Comparison of ENCODE assay signal across 18 mouse cellular contexts in the genomic region with DNA sequence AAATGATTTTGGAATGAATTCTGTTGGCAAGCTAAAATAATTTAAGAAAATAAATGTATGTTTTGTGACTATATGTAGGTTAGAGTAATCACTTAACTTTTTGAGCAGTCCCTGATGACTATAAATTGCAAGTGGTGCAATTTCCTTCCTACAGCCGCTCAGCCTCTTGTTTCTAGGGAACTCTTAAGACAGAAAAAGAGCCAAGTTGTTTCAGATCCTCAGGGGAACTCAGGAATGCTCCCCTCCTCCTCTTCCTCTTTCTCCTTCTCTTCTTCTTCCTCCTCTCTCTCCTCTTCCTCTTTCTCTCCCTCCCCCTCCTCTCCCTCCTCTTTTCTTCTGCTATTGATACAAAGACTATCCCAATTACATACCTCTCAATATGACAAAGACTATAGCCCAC.
"Had no signal": no experiment of that assay in that cellular context is flagged by ENCODE, and none has a peak within 500 bp of the region (broad histone marks: within the 10 kb centered on the region; RNA-seq: fewer than 3 reads in every experiment).

No protein-coding gene starts in this region.

- H3K4me3 ChIP-seq: liver, embryonic 15.5 days; midbrain, embryonic 10.5 days; midbrain, embryonic 12.5 days; myocyte; neural tube, embryonic 13.5 days; neural tube, embryonic 15.5 days; stomach, embryonic 15.5 days had no signal

- H3K36me3 ChIP-seq: liver, embryonic 15.5 days; midbrain, embryonic 10.5 days; midbrain, embryonic 12.5 days; neural tube, embryonic 13.5 days; neural tube, embryonic 15.5 days; stomach, embryonic 15.5 days had no signal

- ATAC-seq: liver, postnatal 0 days; midbrain, embryonic 16.5 days had no signal

- H3K27me3 ChIP-seq: liver, embryonic 15.5 days; midbrain, embryonic 12.5 days; neural tube, embryonic 13.5 days; neural tube, embryonic 15.5 days; stomach, embryonic 15.5 days had no signal

- H3K4me2 ChIP-seq: liver, embryonic 15.5 days; lung, embryonic 14.5 days; midbrain, embryonic 12.5 days; neural tube, embryonic 13.5 days; neural tube, embryonic 15.5 days; stomach, embryonic 15.5 days had no signal

- DNase-seq: liver, postnatal 0 days; lung, embryonic 14.5 days; lung, postnatal 10 days; lung, postnatal 4 days; midbrain, embryonic 14.5 days; right cerebral cortex, postnatal 14 days; thymus, adult 2 months; thymus, postnatal 25 days; thymus, postnatal 4 days had no signal

- H3K9me3 ChIP-seq: liver, embryonic 15.5 days; midbrain, embryonic 10.5 days; midbrain, embryonic 12.5 days; neural tube, embryonic 13.5 days; neural tube, embryonic 15.5 days; stomach, embryonic 15.5 days had no signal

- H3K9ac ChIP-seq: liver, embryonic 15.5 days; liver, postnatal 0 days; lung, embryonic 14.5 days; midbrain, embryonic 12.5 days; neural tube, embryonic 13.5 days; neural tube, embryonic 15.5 days; stomach, embryonic 15.5 days had no signal

- H3K4me1 ChIP-seq: neural tube, embryonic 15.5 days had no signal

- H3K27ac ChIP-seq: liver, embryonic 15.5 days; midbrain, embryonic 10.5 days; midbrain, embryonic 12.5 days; neural tube, embryonic 13.5 days; neural tube, embryonic 15.5 days; stomach, embryonic 15.5 days; stomach, postnatal 0 days had no signal
